Mouse (Mus musculus): ENCODE data around the gene C2cd6.

DNA sequence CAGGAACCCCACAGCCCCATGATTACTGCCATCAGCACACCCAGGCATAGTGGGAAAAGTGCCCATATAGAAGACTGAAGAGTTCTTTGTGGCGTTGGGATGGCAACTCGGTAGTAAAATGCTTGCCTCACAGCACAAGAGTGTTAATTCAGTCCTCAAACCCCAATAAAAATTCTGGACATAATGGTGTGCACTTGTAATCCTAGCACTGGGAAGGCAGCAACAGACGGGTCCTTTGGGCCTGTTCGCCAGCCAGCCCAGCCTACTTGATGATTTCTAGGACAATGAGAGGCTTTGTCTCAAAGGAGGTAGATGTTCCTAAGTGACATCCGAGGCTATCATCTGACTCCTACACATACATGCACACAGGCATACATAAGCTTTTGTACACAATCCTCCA, 57.0 kb downstream of the C2cd6 start:
- TF ChIP-seq CTCF (IDR thresholded peaks at IDR 0.05; ENCODE audit: low read depth, low read length) (no peak), POLR2A (IDR thresholded peaks at IDR 0.05; ENCODE audit: borderline replicate concordance, low read depth, low read length) (no peak)
